Mouse (Mus musculus) heart, embryonic 11.5 days (tissue): Measurements from ENCODE around the gene Gpr15. TPM values are rescaled to one million over a fixed set of nuclear protein-coding genes. Genes with fewer than 3 reads are reported as not detected.

Experiments used
- ATAC-seq: fragments of 200-750 bp; cut with Nextera tagmentation; replicated peaks from 2 replicates; pipeline ENCODE4 v1.8.0; 2017; ENCODE audit warnings: moderate library complexity; ENCODE audit not compliant: insufficient number of reproducible peaks, low FRiP score, low TSS enrichment
- H3K27ac ChIP-seq: fragments of 300-500 bp; sonication (generic); 2 replicates; pipeline ENCODE4 v1.5.1; 2014; ENCODE audit warnings: mild to moderate bottlenecking, low read depth, low read length
- H3K27me3 ChIP-seq: fragments of 300-500 bp; sonication (generic); 2 replicates; pipeline ENCODE4 v1.6.1; 2014; ENCODE audit warnings: mild to moderate bottlenecking, low read length, mixed read lengths; ENCODE audit not compliant: control insufficient read depth, insufficient read depth
- H3K36me3 ChIP-seq: fragments of 300-500 bp; sonication (generic); 2 replicates; pipeline ENCODE4 v1.6.1; 2014; ENCODE audit warnings: mild to moderate bottlenecking, low read length, moderate library complexity, mixed read lengths; ENCODE audit not compliant: control insufficient read depth, insufficient read depth
- H3K4me1 ChIP-seq: fragments of 300-500 bp; sonication (generic); 2 replicates; pipeline ENCODE4 v1.6.1; 2014; ENCODE audit warnings: low read length; ENCODE audit not compliant: control insufficient read depth, insufficient read depth
- H3K4me2 ChIP-seq: fragments of 300-500 bp; sonication (generic); 2 replicates; pipeline ENCODE4 v1.6.1; 2014; ENCODE audit warnings: mild to moderate bottlenecking, moderate library complexity
- H3K4me3 ChIP-seq: fragments of 300-500 bp; sonication (generic); 2 replicates; pipeline ENCODE4 v1.5.1; 2014; ENCODE audit warnings: low read depth, low read length
- H3K9ac ChIP-seq: fragments of 300-500 bp; sonication (generic); 2 replicates; pipeline ENCODE4 v1.6.1; 2014; ENCODE audit warnings: mild to moderate bottlenecking, low read depth, low read length, moderate library complexity
- H3K9me3 ChIP-seq: fragments of 300-500 bp; sonication (generic); replicated peaks from 2 replicates; pipeline ENCODE4 v1.6.1; 2016; ENCODE audit warnings: low read length; ENCODE audit not compliant: control insufficient read depth
- WGBS: fragments of 180-500 bp; shearing (Covaris S2); extraction: QIAGEN DNeasy Blood & Tissue Kit; methylation state at CpG from one replicate; pipeline ENCODE4 v1.1.7; 2014; ENCODE audit not compliant: insufficient replicate concordance; 5-methylcytosine and 5-hydroxymethylcytosine counted together
- polyA plus RNA-seq: library from polyadenylated mRNA; unstranded; fragments of >200 nt; fragmentation: Nextera tagmentation; extraction: Ambion mirVana; gene quantifications from 2 replicates; pipeline ENCODE4 v1.2.1, GENCODE M21; 2014

The Gpr15 gene
- polyA plus RNA-seq, 1 experiment from 2014 or later, result not detected

DNA sequence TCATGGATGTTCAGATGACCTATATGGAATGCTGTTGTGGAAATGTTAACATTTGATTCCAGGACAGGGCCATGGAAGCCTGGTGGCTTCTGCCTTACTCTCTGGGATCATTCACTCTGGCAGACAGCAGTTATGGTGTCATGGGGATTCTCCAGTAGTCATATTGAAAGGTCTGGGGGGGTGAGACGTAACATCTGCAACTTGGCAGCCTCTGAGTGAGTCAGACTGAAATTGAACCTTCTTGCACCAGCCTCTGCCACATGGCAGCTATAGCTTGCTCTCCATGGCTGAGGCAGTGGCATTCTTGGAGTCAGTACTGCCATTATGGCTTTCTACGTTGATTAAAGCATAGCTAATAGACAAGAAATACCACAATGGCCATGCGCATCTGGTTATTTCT, 22.1 kb downstream of the Gpr15 start:
- Histone ChIP-seq H3K4me1 (no peaks in the 10 kb centered on the region), H3K9me3 (no peaks in the 10 kb centered on the region), H3K36me3 (no peaks in the 10 kb centered on the region), H3K4me3 (no peak overlapping the region), H3K9ac (no peak overlapping the region), H3K27me3 (no peaks in the 10 kb centered on the region), H3K27ac (no peak overlapping the region), H3K4me2 (no peak overlapping the region)
- ATAC-seq, result no peak
- 83% methylated on average over 3 of the region's 3 CpGs for WGBS

DNA sequence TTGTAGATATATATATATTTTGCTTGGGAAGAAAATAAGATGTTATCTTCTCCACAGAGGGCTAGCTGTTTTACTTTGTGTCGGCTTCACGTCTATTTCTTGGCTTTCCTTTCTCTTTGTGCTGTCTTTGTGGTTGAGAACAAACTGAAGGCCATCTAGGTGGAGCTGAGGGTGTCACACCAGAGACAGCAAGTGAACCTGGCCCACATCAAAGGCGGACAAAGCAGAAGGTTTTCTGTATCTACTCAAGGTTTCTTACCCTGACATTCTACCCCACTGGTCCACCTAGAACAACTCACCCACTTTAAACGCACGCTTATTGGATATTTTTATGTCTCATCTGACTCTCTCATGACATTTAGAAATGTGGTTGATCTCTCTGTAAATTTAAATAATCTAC, 24.8 kb downstream of the Gpr15 start:
- Histone ChIP-seq H3K4me3 (no peak overlapping the region), H3K4me1 (no peaks in the 10 kb centered on the region), H3K9me3 (no peaks in the 10 kb centered on the region), H3K27me3 (no peaks in the 10 kb centered on the region), H3K36me3 (no peaks in the 10 kb centered on the region), H3K27ac (no peak overlapping the region), H3K4me2 (no peak overlapping the region), H3K9ac (no peak overlapping the region)
- 87% methylated on average over 5 of the region's 5 CpGs for WGBS
- no peak for ATAC-seq

DNA sequence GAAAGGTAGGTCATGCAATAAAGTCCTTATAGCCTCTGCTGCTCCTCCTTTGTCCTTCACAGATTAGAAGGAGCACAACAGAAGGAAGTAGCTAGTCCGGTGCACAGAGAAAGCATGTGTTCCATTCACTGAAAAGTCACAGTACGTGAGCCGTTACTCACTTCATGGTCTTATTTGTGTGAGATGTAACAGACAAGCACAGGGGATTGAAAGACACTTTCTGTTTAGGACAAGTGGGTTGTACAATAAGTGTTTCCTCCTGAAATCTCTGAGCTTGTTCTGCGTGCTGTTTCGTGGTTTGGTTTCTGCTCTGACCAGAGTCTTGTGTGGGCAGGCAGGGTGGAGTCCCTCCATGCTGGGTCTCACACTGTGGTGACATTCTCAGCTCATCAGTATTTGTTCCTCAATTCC, 28.5 kb downstream of the Gpr15 start:
- WGBS, result 76% methylated on average over 5 of the region's 5 CpGs
- Histone ChIP-seq H3K4me3 (no peak overlapping the region), H3K27ac (no peak overlapping the region), H3K4me2 (no peak overlapping the region), H3K27me3 (no peaks in the 10 kb centered on the region), H3K36me3 (no peaks in the 10 kb centered on the region), H3K4me1 (no peaks in the 10 kb centered on the region), H3K9me3 (no peaks in the 10 kb centered on the region), H3K9ac (no peak overlapping the region)
- ATAC-seq, result no peak

DNA sequence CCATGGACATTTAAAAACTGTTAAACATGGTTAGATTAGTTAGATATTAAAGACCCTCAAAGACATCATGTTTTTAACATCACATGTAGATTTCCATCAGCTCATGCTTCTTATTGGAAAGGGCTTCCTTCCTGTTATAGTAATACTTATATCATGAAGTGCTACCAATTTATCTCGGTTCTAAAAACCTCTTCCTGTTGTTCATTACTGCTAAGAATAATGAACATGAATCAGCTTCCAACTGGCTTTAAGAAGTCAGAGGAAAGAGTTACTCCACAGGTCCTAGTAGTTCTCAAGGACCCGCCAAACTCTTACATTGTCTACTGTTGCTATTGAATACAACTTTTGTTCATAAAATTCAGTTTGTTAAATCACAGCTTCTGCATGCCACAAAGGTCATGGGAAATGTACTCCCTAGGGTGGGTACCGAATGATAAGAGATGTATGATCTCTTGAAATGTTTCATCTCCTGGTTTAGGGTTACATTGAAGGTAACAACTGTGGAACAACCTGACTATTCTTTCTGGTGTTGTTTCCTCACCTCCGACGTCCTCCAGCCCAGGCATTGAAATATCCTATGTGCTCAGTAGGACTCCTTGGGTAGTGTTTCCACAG, 29.2 kb downstream of the Gpr15 start:
- no peak overlapping the region for H3K9ac ChIP-seq
- 73% methylated on average over 5 of the region's 5 CpGs for WGBS

DNA sequence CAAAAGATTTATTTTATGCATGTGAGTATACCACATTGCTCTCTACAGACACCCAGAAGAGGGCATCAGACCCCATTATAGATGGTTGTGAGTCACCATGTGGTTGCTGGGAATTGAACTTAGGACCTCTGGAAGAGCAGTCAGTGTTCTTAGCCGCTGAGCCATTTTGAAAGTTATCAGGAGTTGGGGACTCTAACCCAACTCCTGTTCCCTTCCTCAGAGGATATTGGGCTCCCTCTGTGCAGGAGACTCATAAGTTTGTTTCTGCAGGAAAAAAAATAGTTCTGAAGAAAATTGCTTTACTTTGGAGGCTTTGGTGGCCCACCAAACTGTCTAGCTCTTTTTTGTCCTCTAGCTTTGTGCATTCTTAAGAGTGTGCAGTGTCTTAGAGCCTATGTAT, 30.3 kb downstream of the Gpr15 start:
- Histone ChIP-seq H3K4me3 (no peak overlapping the region), H3K4me1 (no peaks in the 10 kb centered on the region), H3K9me3 (no peaks in the 10 kb centered on the region), H3K27ac (no peak overlapping the region), H3K36me3 (no peaks in the 10 kb centered on the region), H3K9ac (no peak overlapping the region), H3K4me2 (no peak overlapping the region), H3K27me3 (no peaks in the 10 kb centered on the region)
- no peak for ATAC-seq
- WGBS, result 93% methylated on average over 1 of the region's 1 CpGs

More for the DNA sequence above, 29.2 kb downstream of the Gpr15 start:
- no peak for ATAC-seq
- Histone ChIP-seq H3K36me3 (no peaks in the 10 kb centered on the region), H3K27me3 (no peaks in the 10 kb centered on the region), H3K9me3 (no peaks in the 10 kb centered on the region), H3K4me3 (no peak overlapping the region), H3K4me1 (no peaks in the 10 kb centered on the region), H3K27ac (no peak overlapping the region), H3K4me2 (no peak overlapping the region)

DNA sequence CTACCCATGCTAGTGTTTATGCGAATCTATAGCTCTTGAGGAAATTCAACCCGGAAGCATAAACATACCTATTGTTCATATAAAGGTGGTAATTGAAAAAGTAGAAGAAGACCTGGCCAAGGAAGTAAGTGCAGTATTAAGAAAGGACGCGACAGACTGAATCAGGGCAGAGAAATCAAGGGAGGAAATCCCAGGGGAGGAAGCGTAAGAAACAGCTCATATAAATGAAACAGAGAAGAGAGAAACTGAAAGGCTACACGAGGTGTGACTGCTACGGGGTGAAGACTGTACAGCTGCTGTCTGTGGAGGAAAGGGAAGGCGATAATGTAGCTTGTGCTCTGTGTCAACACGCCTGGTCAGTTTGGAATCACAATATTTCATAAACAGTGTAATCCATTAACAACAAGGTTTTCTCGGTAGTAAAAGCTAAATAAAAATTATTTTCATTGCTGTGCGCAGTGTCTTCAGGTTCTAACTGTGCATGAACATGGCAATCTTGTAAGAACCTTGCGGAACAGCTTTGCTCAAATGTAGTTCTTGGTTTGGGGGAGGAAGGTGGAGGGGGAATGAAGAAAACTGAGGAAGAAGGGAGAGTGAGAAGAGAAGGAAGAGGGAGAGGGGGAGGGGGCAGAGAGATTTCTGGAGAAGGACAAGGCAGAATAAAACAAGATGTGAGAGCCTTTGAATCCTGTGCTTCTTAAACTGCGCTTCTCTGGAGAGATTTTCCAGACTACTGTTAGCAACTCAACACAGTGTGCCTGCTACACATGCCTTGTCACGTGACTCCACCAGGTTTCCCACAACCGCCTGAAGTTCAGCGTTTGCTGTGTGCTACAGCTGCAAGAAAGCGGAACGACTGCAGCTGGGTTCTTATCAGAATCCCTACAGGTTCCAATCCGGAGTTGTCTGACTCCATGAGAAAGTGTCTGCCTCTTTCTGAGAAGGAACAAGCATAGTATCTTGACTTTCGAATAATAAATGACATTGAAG, 33.0 kb downstream of the Gpr15 start:
- H3K27ac ChIP-seq, result no peak overlapping the region
- H3K4me1 ChIP-seq, result no peaks in the 10 kb centered on the region
- no peaks in the 10 kb centered on the region for H3K9me3 ChIP-seq
- no peak overlapping the region for H3K9ac ChIP-seq
- no peak overlapping the region for H3K4me3 ChIP-seq
- no peak overlapping the region; the same call in 1 of the 2 replicates for H3K4me2 ChIP-seq
- peaks cover 4% of the 10 kb centered on the region; the same call in 1 of the 2 replicates for H3K36me3 ChIP-seq
- WGBS, result 56% methylated on average over 20 of the region's 20 CpGs
- ATAC-seq, result peak; percentile 61; the same call in 1 of the 2 replicates
- no peaks in the 10 kb centered on the region for H3K27me3 ChIP-seq

DNA sequence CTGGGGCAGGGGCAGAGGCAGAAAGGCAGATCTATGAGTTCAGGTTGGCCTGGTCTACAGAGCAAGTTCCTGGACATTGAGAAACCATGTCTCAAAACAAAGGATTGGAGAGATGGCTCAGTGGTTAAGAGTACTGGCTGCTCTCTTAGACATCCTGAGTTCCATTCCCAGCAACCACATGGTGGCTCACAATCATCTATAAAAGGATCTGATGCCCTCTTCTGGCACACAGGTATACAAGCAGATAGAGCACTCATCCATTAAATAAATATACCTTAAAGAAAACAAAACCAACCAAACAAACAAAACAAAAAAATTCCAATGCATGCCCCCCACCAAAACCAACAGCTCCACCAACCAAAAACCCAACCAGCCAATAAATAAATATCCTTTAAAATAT, 34.3 kb downstream of the Gpr15 start:
- H3K27ac ChIP-seq, result no peak overlapping the region
- no peak overlapping the region for H3K9ac ChIP-seq
- H3K27me3 ChIP-seq, result no peaks in the 10 kb centered on the region
- H3K4me1 ChIP-seq, result no peaks in the 10 kb centered on the region
- H3K4me3 ChIP-seq, result no peak overlapping the region
- H3K36me3 ChIP-seq, result peaks cover 6% of the 10 kb centered on the region; the same call in 1 of the 2 replicates
- ATAC-seq, result no peak
- H3K9me3 ChIP-seq, result no peaks in the 10 kb centered on the region
- no peak overlapping the region for H3K4me2 ChIP-seq

DNA sequence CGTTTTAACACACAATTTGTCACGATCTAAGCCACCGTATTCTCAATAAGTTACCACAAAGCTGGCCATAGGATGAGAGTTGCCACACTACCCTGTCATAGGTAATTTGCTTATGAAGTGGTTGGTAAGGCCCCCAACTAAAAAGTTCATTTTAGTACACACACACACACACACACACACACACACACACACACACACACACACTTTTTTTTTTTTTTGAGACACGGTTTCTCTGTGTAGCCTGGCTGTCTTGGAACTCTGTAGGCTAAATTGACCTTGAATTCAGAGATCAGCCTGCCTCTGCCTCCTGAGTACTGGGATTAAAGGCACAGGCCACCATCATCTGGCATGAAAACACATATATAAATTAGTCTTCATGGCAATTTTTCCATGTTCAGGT, 35.0 kb downstream of the Gpr15 start:
- Histone ChIP-seq H3K4me2 (no peak overlapping the region), H3K36me3 (peaks cover 6% of the 10 kb centered on the region; the same call in 1 of the 2 replicates), H3K9ac (no peak overlapping the region), H3K4me1 (no peaks in the 10 kb centered on the region), H3K4me3 (no peak overlapping the region), H3K9me3 (no peaks in the 10 kb centered on the region), H3K27ac (no peak overlapping the region), H3K27me3 (no peaks in the 10 kb centered on the region)
- WGBS, result 93% methylated on average over 4 of the region's 4 CpGs
- no peak for ATAC-seq
